Mouse (Mus musculus): ENCODE data around the gene Gapdhs. TPM values are rescaled to one million over a fixed set of nuclear protein-coding genes. Genes with fewer than 3 reads are reported as not detected.
A peak's percentile ranks its signal among the peaks of the same experiment; 100 is the strongest.

Gapdhs gene
- polyA plus RNA-seq, 1 experiment from 2014 or later: 0.18 TPM

DNA sequence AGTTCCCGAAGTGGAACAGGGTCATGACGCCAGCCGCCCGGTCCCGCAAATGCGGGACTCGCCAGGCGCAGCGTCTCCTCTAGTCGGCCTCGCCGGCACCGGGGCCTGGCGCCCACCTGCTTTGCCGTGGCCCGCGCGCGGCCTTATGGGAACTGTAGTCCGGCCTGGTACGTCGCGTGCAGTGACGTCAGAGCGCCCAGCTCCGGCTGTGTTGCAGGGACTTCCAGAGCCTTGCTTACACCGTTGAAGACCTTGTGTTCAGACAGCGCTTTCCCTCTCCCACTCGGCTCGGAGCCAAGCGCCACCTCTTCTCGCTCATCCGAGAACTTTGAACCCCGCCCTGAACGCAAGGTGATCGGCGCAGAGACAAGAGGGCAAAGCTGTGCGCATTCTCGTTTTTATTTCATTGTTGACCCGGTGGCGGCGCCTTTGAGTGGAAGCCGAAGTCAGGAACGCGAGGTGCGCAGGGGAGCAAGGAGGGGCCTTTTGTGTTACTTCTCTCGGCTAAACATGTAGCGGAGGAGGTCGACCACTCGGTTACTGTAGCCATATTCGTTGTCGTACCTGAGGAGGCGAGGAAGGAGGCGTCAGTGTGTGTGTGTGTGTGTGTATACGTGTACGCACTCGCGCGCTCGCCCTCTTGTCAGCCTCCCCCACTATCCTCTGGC is 14.0 kb downstream of the Gapdhs start, which contains the start of gene Tmem147:
Tmem147 (minus strand) TSS at position 145 of the 668 bp plus-strand sequence.
- DNase-seq (ENCODE audit: low spot score) (peak; percentile 96), ATAC-seq (peak; percentile 99)
- WGBS: 2% methylated on average over 59 of the region's 60 CpGs
- peak within 1 kb of the TSS; percentile 85 for H3K9ac ChIP-seq (replicated peaks; ENCODE audit: low read depth)
- no peaks in the 10 kb centered on the region for H3K27me3 ChIP-seq (replicated peaks; ENCODE audit: insufficient read depth, low read length)
- H3K4me3 ChIP-seq (ENCODE audit: low read depth, low read length): peak within 1 kb of the TSS; percentile 77
- H3K27ac ChIP-seq (ENCODE audit: low read length): peak within 1 kb of the TSS; percentile 79
- H3K4me2 ChIP-seq (replicated peaks; ENCODE audit: low read depth, low read length): peak within 1 kb of the TSS; percentile 92
- TF ChIP-seq CTCF (IDR thresholded peaks at IDR 0.05) (peak; percentile 60), EP300 (IDR thresholded peaks at IDR 0.05) (no peak)
- H3K4me1 ChIP-seq (ENCODE audit: insufficient read depth, low read depth, low read length): peaks cover 17% of the 10 kb centered on the region
- H3K36me3 ChIP-seq (ENCODE audit: insufficient read depth, low read length): no peaks in the 10 kb centered on the region
- H3K9me3 ChIP-seq (ENCODE audit: low read length): no peaks in the 10 kb centered on the region

- Histone ChIP-seq H3K4me2 (replicated peaks; ENCODE audit: low read depth, low read length) (peak overlapping the region; percentile 92), H3K4me1 (ENCODE audit: insufficient read depth, low read depth, low read length) (peaks cover 17% of the 10 kb centered on the region), H3K4me3 (ENCODE audit: low read depth, low read length) (peak overlapping the region; percentile 77), H3K27me3 (replicated peaks; ENCODE audit: insufficient read depth, low read length) (no peaks in the 10 kb centered on the region), H3K36me3 (ENCODE audit: insufficient read depth, low read length) (no peaks in the 10 kb centered on the region), H3K9me3 (ENCODE audit: low read length) (no peaks in the 10 kb centered on the region), H3K9ac (replicated peaks; ENCODE audit: low read depth) (peak overlapping the region; percentile 85), H3K27ac (ENCODE audit: low read length) (peak overlapping the region; percentile 40)
- DNase-seq (ENCODE audit: low spot score) (peak; percentile 36), ATAC-seq (peak; percentile 20)
- no peak for TF ChIP-seq EP300 (IDR thresholded peaks at IDR 0.05)
- no peak for TF ChIP-seq CTCF (IDR thresholded peaks at IDR 0.05)
- WGBS: 6% methylated on average over 26 of the region's 26 CpGs
These were observed 14.6 kb downstream of the Gapdhs start for GRCm38 (mm10) chr7:30728739-30729395.

DNA sequence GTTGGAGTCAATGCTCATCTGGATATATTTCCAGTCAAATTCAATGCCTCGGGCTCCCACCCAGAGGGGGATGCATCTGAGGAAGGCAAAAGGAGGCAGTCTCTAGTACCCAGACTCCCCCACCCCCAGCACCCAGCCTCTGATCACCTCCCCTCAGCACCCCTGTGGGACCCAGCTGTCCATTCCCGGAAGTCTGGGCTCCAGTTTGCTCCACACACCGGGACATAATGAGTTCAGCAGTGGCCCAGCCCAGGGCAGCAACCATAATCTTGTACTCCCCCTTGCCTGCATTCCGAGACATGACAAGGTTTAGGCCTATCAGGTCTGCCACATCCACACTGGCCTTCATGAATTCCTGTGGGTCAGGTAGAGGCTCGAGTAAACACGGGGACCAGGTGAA is 15.3 kb downstream of the Gapdhs start:
- Histone ChIP-seq H3K36me3 (ENCODE audit: insufficient read depth, low read length) (no peaks in the 10 kb centered on the region), H3K4me2 (replicated peaks; ENCODE audit: low read depth, low read length) (peak overlapping the region; percentile 92), H3K27me3 (replicated peaks; ENCODE audit: insufficient read depth, low read length) (no peaks in the 10 kb centered on the region), H3K4me3 (ENCODE audit: low read depth, low read length) (no peak overlapping the region), H3K27ac (ENCODE audit: low read length) (no peak overlapping the region), H3K4me1 (ENCODE audit: insufficient read depth, low read depth, low read length) (peaks cover 17% of the 10 kb centered on the region), H3K9me3 (ENCODE audit: low read length) (no peaks in the 10 kb centered on the region), H3K9ac (replicated peaks; ENCODE audit: low read depth) (0 out of 2 replicates have a peak overlapping the region, but pooled peaks have one; percentile 85)
- no peak for DNase-seq (ENCODE audit: low spot score)
- 67% methylated on average over 6 of the region's 6 CpGs for WGBS
- ATAC-seq: no peak
- no peak for TF ChIP-seq CTCF (IDR thresholded peaks at IDR 0.05)
- TF ChIP-seq EP300 (IDR thresholded peaks at IDR 0.05): no peak

GRCm38 (mm10) chr7:30723274-30723953 is 20.1 kb downstream of the Gapdhs start:
- no peak overlapping the region for H3K4me2 ChIP-seq (replicated peaks; ENCODE audit: low read depth, low read length)
- no peak for DNase-seq (ENCODE audit: low spot score)
- no peaks in the 10 kb centered on the region for H3K9me3 ChIP-seq (ENCODE audit: low read length)
- TF ChIP-seq EP300 (IDR thresholded peaks at IDR 0.05): no peak
- TF ChIP-seq CTCF (IDR thresholded peaks at IDR 0.05): no peak
- H3K9ac ChIP-seq (replicated peaks; ENCODE audit: low read depth): no peak overlapping the region
- ATAC-seq: no peak
- H3K27ac ChIP-seq (ENCODE audit: low read length): no peak overlapping the region
- no peak overlapping the region for H3K4me3 ChIP-seq (ENCODE audit: low read depth, low read length)
- WGBS: 50% methylated on average over 6 of the region's 6 CpGs
- H3K36me3 ChIP-seq (ENCODE audit: insufficient read depth, low read length): no peaks in the 10 kb centered on the region
- peaks cover 6% of the 10 kb centered on the region; the same call in 1 of the 2 replicates for H3K4me1 ChIP-seq (ENCODE audit: insufficient read depth, low read depth, low read length)
- H3K27me3 ChIP-seq (replicated peaks; ENCODE audit: insufficient read depth, low read length): no peaks in the 10 kb centered on the region

DNA sequence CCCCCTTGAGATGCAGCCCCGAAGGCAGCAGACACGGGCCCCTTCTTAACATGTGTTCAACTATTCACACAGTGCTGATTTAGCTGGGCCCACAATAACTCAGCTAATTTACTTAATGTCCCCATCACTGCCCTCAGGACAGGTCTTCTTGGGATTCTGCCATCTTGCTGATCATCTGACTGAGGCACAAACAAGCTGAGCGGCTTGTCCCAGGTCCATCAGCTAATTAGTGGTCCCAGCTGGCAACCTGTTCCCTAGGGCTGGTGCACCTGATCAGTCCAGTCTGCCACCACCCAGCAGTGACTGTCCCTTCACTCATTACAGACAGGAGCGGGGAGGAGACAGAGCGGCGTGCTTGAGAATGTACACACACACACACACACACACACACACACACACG is 22.2 kb downstream of the Gapdhs start:
- Histone ChIP-seq H3K27me3 (replicated peaks; ENCODE audit: insufficient read depth, low read length) (no peaks in the 10 kb centered on the region), H3K4me2 (replicated peaks; ENCODE audit: low read depth, low read length) (no peak overlapping the region), H3K9ac (replicated peaks; ENCODE audit: low read depth) (no peak overlapping the region), H3K4me3 (ENCODE audit: low read depth, low read length) (no peak overlapping the region), H3K4me1 (ENCODE audit: insufficient read depth, low read depth, low read length) (no peaks in the 10 kb centered on the region), H3K27ac (ENCODE audit: low read length) (no peak overlapping the region), H3K36me3 (ENCODE audit: insufficient read depth, low read length) (no peaks in the 10 kb centered on the region), H3K9me3 (ENCODE audit: low read length) (no peaks in the 10 kb centered on the region)
- DNase-seq (ENCODE audit: low spot score) (no peak), ATAC-seq (no peak)
- TF ChIP-seq CTCF (IDR thresholded peaks at IDR 0.05) (no peak), EP300 (IDR thresholded peaks at IDR 0.05) (no peak)
- 88% methylated on average over 7 of the region's 7 CpGs for WGBS

- H3K9ac ChIP-seq (replicated peaks; ENCODE audit: low read depth): no peak overlapping the region
- TF ChIP-seq CTCF (IDR thresholded peaks at IDR 0.05) (no peak), EP300 (IDR thresholded peaks at IDR 0.05) (no peak)
- 92% methylated on average over 5 of the region's 5 CpGs for WGBS
- H3K36me3 ChIP-seq (ENCODE audit: insufficient read depth, low read length): no peaks in the 10 kb centered on the region
- no peaks in the 10 kb centered on the region for H3K4me1 ChIP-seq (ENCODE audit: insufficient read depth, low read depth, low read length)
- ATAC-seq: no peak
- DNase-seq (ENCODE audit: low spot score): no peak
- H3K9me3 ChIP-seq (ENCODE audit: low read length): no peaks in the 10 kb centered on the region
- no peak overlapping the region for H3K27ac ChIP-seq (ENCODE audit: low read length)
- H3K4me3 ChIP-seq (ENCODE audit: low read depth, low read length): no peak overlapping the region
- H3K4me2 ChIP-seq (replicated peaks; ENCODE audit: low read depth, low read length): no peak overlapping the region
- no peaks in the 10 kb centered on the region for H3K27me3 ChIP-seq (replicated peaks; ENCODE audit: insufficient read depth, low read length)
These were observed 23.8 kb downstream of the Gapdhs start for GRCm38 (mm10) chr7:30719669-30720068.
